Mouse (Mus musculus): ENCODE data around the gene Tesk2. TPM values are rescaled to one million over a fixed set of nuclear protein-coding genes. Genes with fewer than 3 reads are reported as not detected.
A peak's percentile ranks its signal among the peaks of the same experiment; 100 is the strongest.

Gene Tesk2
- total and polyA plus RNA-seq, 3 experiments, result 3.5 to 7.0 (median 5.8) TPM

- peak overlapping the region; percentile 92 for H3K4me2 ChIP-seq (ENCODE audit: insufficient read depth, low read depth, poor library complexity, severe bottlenecking)
- dilution Hi-C loops (cut with MboI; ENCODE audit: extremely low pct_ligation_motif_present, extremely low pct_unique_long_range_greater_than_20kb, low sequenced_read_pairs), result no loop called here
- H3K4me3 ChIP-seq (replicated peaks in 1 of 3; ENCODE audit: low read depth in 2 of 3, low read length in 2 of 3, poor library complexity in 1 of 3), result peak overlapping the region; percentile 57 to 74 (median 65)
- H3K79me2 ChIP-seq (replicated peaks; ENCODE audit: control insufficient read depth, extremely low read depth, insufficient read depth, poor library complexity, severe bottlenecking), result peaks cover 8% of the 10 kb centered on the region
- no peak for DNase-seq (ENCODE audit: extremely low read depth)
- no peaks in the 10 kb centered on the region for H3K27me3 ChIP-seq (replicated peaks)
- in situ Hi-C loops (cut with MboI; ENCODE audit: low pct_ligation_motif_present, low pct_unique_long_range_greater_than_20kb, low sequenced_read_pairs), result no loop called here
- H3K9ac ChIP-seq (ENCODE audit: insufficient read depth, low read depth), result peak overlapping the region; percentile 65
- H3K9me3 ChIP-seq (replicated peaks; ENCODE audit: low read length), result no peaks in the 10 kb centered on the region
- TF ChIP-seq NELFE (IDR thresholded peaks at IDR 0.05; ENCODE audit: low read depth, low read length) (no peak), SMC3 (IDR thresholded peaks at IDR 0.05; ENCODE audit: low read depth, low read length) (no peak), E2F4 (IDR thresholded peaks at IDR 0.05; ENCODE audit: insufficient replicate concordance, low read depth, low read length) (no peak), MYC (IDR thresholded peaks at IDR 0.05; ENCODE audit: low read depth, low read length) (no peak), SIN3A (IDR thresholded peaks at IDR 0.05; ENCODE audit: low read length) (no peak), MAFK (IDR thresholded peaks at IDR 0.05; ENCODE audit: insufficient replicate concordance, low read length) (no peak), JUN (IDR thresholded peaks at IDR 0.05; ENCODE audit: insufficient read depth, low read depth, low read length) (no peak), USF2 (conservative IDR thresholded peaks at IDR 0.05; ENCODE audit: low read depth, low read length) (no peak), USF1 (IDR thresholded peaks at IDR 0.05; ENCODE audit: low read depth, low read length) (no peak), CHD2 (IDR thresholded peaks at IDR 0.05; ENCODE audit: low read length) (no peak), RCOR1 (conservative IDR thresholded peaks at IDR 0.05; ENCODE audit: low read depth, low read length) (no peak), MEF2A (IDR thresholded peaks at IDR 0.05; ENCODE audit: borderline replicate concordance, low read depth, low read length) (no peak), ETS1 (conservative IDR thresholded peaks at IDR 0.05; ENCODE audit: low read depth, low read length) (no peak), ZKSCAN1 (IDR thresholded peaks at IDR 0.05; ENCODE audit: borderline replicate concordance, low read depth, low read length) (no peak), JUND (conservative IDR thresholded peaks at IDR 0.05; ENCODE audit: low read depth, low read length) (no peak)
- H3K36me3 ChIP-seq (replicated peaks in 1 of 2; ENCODE audit: control insufficient read depth in 1 of 2, insufficient read depth in 1 of 2, low read length in 1 of 2), result peaks cover 7 to 29% of the 10 kb centered on the region in 2 experiments
- H3K4me1 ChIP-seq (ENCODE audit: control insufficient read depth in 1 of 2, insufficient read depth in 2 of 2), result peaks cover 0 to 34% of the 10 kb centered on the region in 2 experiments; a peak in 2 of 4 replicates
- H3K27ac ChIP-seq (ENCODE audit: insufficient read depth, low read depth), result no peak overlapping the region
Measured at GRCm38 (mm10) chr4:116707666-116708065, 13.1 kb upstream of the Tesk2 start.

- H3K79me2 ChIP-seq (replicated peaks; ENCODE audit: control insufficient read depth, extremely low read depth, insufficient read depth, poor library complexity, severe bottlenecking), result peaks cover 8% of the 10 kb centered on the region
- H3K27ac ChIP-seq (ENCODE audit: insufficient read depth, low read depth), result peak within 1 kb of the TSS; percentile 56
- H3K9ac ChIP-seq (ENCODE audit: insufficient read depth, low read depth), result peak within 1 kb of the TSS; percentile 65
- H3K9me3 ChIP-seq (replicated peaks; ENCODE audit: low read length), result no peaks in the 10 kb centered on the region
- dilution Hi-C loops (cut with MboI; ENCODE audit: extremely low pct_ligation_motif_present, extremely low pct_unique_long_range_greater_than_20kb, low sequenced_read_pairs) (no loop called here), in situ Hi-C loops (cut with MboI; ENCODE audit: low pct_ligation_motif_present, low pct_unique_long_range_greater_than_20kb, low sequenced_read_pairs) (no loop called here)
- peak; percentile 98 for DNase-seq (ENCODE audit: extremely low read depth)
- peak within 1 kb of the TSS; percentile 57 to 74 (median 65) for H3K4me3 ChIP-seq (replicated peaks in 1 of 3; ENCODE audit: low read depth in 2 of 3, low read length in 2 of 3, poor library complexity in 1 of 3)
- H3K4me2 ChIP-seq (ENCODE audit: insufficient read depth, low read depth, poor library complexity, severe bottlenecking), result peak within 1 kb of the TSS; percentile 92
- H3K4me1 ChIP-seq (ENCODE audit: control insufficient read depth in 1 of 2, insufficient read depth in 2 of 2), result peaks cover 0 to 34% of the 10 kb centered on the region in 2 experiments; a peak in 2 of 4 replicates
- H3K36me3 ChIP-seq (replicated peaks in 1 of 2; ENCODE audit: control insufficient read depth in 1 of 2, insufficient read depth in 1 of 2, low read length in 1 of 2), result peaks cover 8 to 29% of the 10 kb centered on the region in 2 experiments
- no peaks in the 10 kb centered on the region for H3K27me3 ChIP-seq (replicated peaks)
- peak; percentile 100 for TF ChIP-seq KAT2A (IDR thresholded peaks at IDR 0.05; ENCODE audit: insufficient replicate concordance, low read length)
- peak; percentile 97 for TF ChIP-seq HCFC1 (IDR thresholded peaks at IDR 0.05; ENCODE audit: low read depth, low read length)
- no peak for TF ChIP-seq JUN (IDR thresholded peaks at IDR 0.05; ENCODE audit: insufficient read depth, low read depth, low read length)
- peak; percentile 64 for TF ChIP-seq NELFE (IDR thresholded peaks at IDR 0.05; ENCODE audit: low read depth, low read length)
- TF ChIP-seq MXI1 (IDR thresholded peaks at IDR 0.05; ENCODE audit: low read depth, low read length), result peak; percentile 92
- peak; percentile 37 for TF ChIP-seq NRF1 (IDR thresholded peaks at IDR 0.05; ENCODE audit: low read depth, low read length)
- no peak for TF ChIP-seq ETS1 (conservative IDR thresholded peaks at IDR 0.05; ENCODE audit: low read depth, low read length)
- peak; percentile 89 for TF ChIP-seq MYC (IDR thresholded peaks at IDR 0.05; ENCODE audit: low read depth, low read length)
- peak; percentile 75 for TF ChIP-seq POLR2A (IDR thresholded peaks at IDR 0.05; ENCODE audit: low read depth, low read length)
- 0 out of 2 replicates have a peak, but pooled peaks have one; percentile 79 for TF ChIP-seq E2F4 (IDR thresholded peaks at IDR 0.05; ENCODE audit: insufficient replicate concordance, low read depth, low read length)
- TF ChIP-seq MAX (IDR thresholded peaks at IDR 0.05; ENCODE audit: low read length), result peak; percentile 93
- peak; percentile 94; the same call in 1 of the 2 replicates for TF ChIP-seq GABPA (IDR thresholded peaks at IDR 0.05; ENCODE audit: insufficient replicate concordance, low read depth, low read length)
- TF ChIP-seq IRF4 (IDR thresholded peaks at IDR 0.05; ENCODE audit: low read depth, low read length), result peak; percentile 51; the same call in 1 of the 2 replicates
- peak; percentile 82; the same call in 1 of the 2 replicates for TF ChIP-seq CHD2 (IDR thresholded peaks at IDR 0.05; ENCODE audit: low read length)
- peak; percentile 85 for TF ChIP-seq ELF1 (IDR thresholded peaks at IDR 0.05; ENCODE audit: low read depth, low read length)
- peak; percentile 94 for TF ChIP-seq SIN3A (IDR thresholded peaks at IDR 0.05; ENCODE audit: low read length)
- TF ChIP-seq PAX5 (IDR thresholded peaks at IDR 0.05; ENCODE audit: low read length), result no peak
- TF ChIP-seq ZMIZ1 (IDR thresholded peaks at IDR 0.05; ENCODE audit: low read depth, low read length), result peak; percentile 60
- peak; percentile 91; the same call in 1 of the 2 replicates for TF ChIP-seq POLR2AphosphoS2 (IDR thresholded peaks at IDR 0.05; ENCODE audit: low read depth, low read length)
- peak; percentile 26; the same call in 1 of the 2 replicates for TF ChIP-seq MEF2A (IDR thresholded peaks at IDR 0.05; ENCODE audit: borderline replicate concordance, low read depth, low read length)
- TF ChIP-seq TBP (conservative IDR thresholded peaks at IDR 0.05; ENCODE audit: low read depth, low read length), result peak; percentile 85
- TF ChIP-seq BHLHE40 (IDR thresholded peaks at IDR 0.05; ENCODE audit: low read depth, low read length), result peak; percentile 52; the same call in 1 of the 2 replicates
- no peak for TF ChIP-seq UBTF (IDR thresholded peaks at IDR 0.05; ENCODE audit: low read depth, low read length)
Measured at GRCm38 (mm10) chr4:116708201-116708764, 12.5 kb upstream of the Tesk2 start, which contains the start of the genes Mmachc and Ccdc163. Gene Mmachc (minus strand): TSS chr4:116708406. Gene Ccdc163 (plus strand): TSS chr4:116708509.
